In genomic region chr10:127514111-127514698, GRCm38 (mm10) we compare ENCODE assay signal across 9 mouse cellular contexts. TPM values are rescaled to one million over a fixed set of nuclear protein-coding genes. Genes with fewer than 3 reads are reported as not detected.
A peak's percentile ranks its signal among the peaks of the same experiment; 100 is the strongest.
DNase-seq lines count a peak whose midpoint lies in the region; ATAC-seq and TF ChIP-seq lines count a peak whose summit lies in the region.
"Had no signal": no experiment of that assay in that cellular context is flagged by ENCODE, and none has a peak within 500 bp of the region (broad histone marks: within the 10 kb centered on the region; RNA-seq: fewer than 3 reads in every experiment).

No protein-coding gene starts in this region.

- peaks cover 86% of the 10 kb centered on the region for H3K4me1 ChIP-seq in kidney, embryonic 15.5 days
- H3K4me1 ChIP-seq in forebrain, embryonic 11.5 days (replicated peaks; ENCODE audit: control insufficient read depth, insufficient read depth, low read length): peaks cover 58% of the 10 kb centered on the region
- peaks cover 23% of the 10 kb centered on the region for H3K4me1 ChIP-seq in intestine, postnatal 0 days (replicated peaks; ENCODE audit: control insufficient read depth, insufficient read depth, low read length)
- peaks cover 88% of the 10 kb centered on the region for H3K4me1 ChIP-seq in neural tube, embryonic 13.5 days (replicated peaks)

- WGBS in kidney, embryonic 15.5 days: 17% methylated on average over 13 of the region's 13 CpGs
- WGBS in forebrain, embryonic 11.5 days: 11% methylated on average over 13 of the region's 13 CpGs
- WGBS in intestine, postnatal 0 days: 36% methylated on average over 13 of the region's 13 CpGs
- WGBS in neural tube, embryonic 13.5 days: 11% methylated on average over 13 of the region's 13 CpGs

- H3K27ac ChIP-seq in kidney, embryonic 15.5 days: no peak overlapping the region
- H3K27ac ChIP-seq in forebrain, embryonic 11.5 days (ENCODE audit: low read depth, low read length): no peak overlapping the region
- H3K27ac ChIP-seq in intestine, postnatal 0 days (ENCODE audit: low read depth, low read length): no peak overlapping the region
- H3K27ac ChIP-seq in neural tube, embryonic 13.5 days (replicated peaks): peak overlapping the region; percentile 99
- H3K27ac ChIP-seq: macrophage had no signal

- no peak for ATAC-seq in kidney, embryonic 15.5 days (replicated peaks; ENCODE audit: low FRiP score)
- no peak for ATAC-seq in forebrain, embryonic 11.5 days (replicated peaks; ENCODE audit: low FRiP score)
- ATAC-seq in intestine, postnatal 0 days: no peak
- no peak for ATAC-seq in neural tube, embryonic 13.5 days (ENCODE audit: low read depth)

- peak overlapping the region; percentile 87 for H3K4me2 ChIP-seq in kidney, embryonic 15.5 days
- H3K4me2 ChIP-seq in forebrain, embryonic 11.5 days (ENCODE audit: low read depth, low read length, severe bottlenecking): peak overlapping the region; percentile 83; the same call in 1 of the 2 replicates
- peak overlapping the region; percentile 96; the same call in 1 of the 2 replicates for H3K4me2 ChIP-seq in intestine, postnatal 0 days (replicated peaks; ENCODE audit: low read depth)
- peak overlapping the region; percentile 83 for H3K4me2 ChIP-seq in neural tube, embryonic 13.5 days

- DNase-seq in kidney, postnatal 36 days: no peak
- DNase-seq in forebrain, embryonic 11.5 days (ENCODE audit: low spot score): peak; percentile 51
- no peak for DNase-seq in frontal cortex, adult 2 months (ENCODE audit: extremely low spot score in 1 of 2, low spot score in 1 of 2)
- DNase-seq in gastrocnemius, postnatal 25 days: no peak
- no peak for DNase-seq in kidney, postnatal 4 days

- peaks cover 88% of the 10 kb centered on the region for H3K27me3 ChIP-seq in kidney, embryonic 15.5 days
- H3K27me3 ChIP-seq in forebrain, embryonic 11.5 days (ENCODE audit: control insufficient read depth, insufficient read depth, low read length): peaks cover 56% of the 10 kb centered on the region
- H3K27me3 ChIP-seq in intestine, postnatal 0 days (replicated peaks; ENCODE audit: control insufficient read depth, insufficient read depth, low read length): peaks cover 45% of the 10 kb centered on the region
- H3K27me3 ChIP-seq in neural tube, embryonic 13.5 days: peaks cover 57% of the 10 kb centered on the region

- H3K9ac ChIP-seq in kidney, embryonic 15.5 days: no peak overlapping the region
- peak overlapping the region; percentile 24; the same call in 1 of the 2 replicates for H3K9ac ChIP-seq in forebrain, embryonic 11.5 days (ENCODE audit: low read length)
- H3K9ac ChIP-seq in intestine, postnatal 0 days (ENCODE audit: low read depth, low read length): no peak overlapping the region
- 0 out of 2 replicates have a peak overlapping the region, but pooled peaks have one; percentile 59 for H3K9ac ChIP-seq in neural tube, embryonic 13.5 days

- 0 out of 2 replicates have a peak overlapping the region, but pooled peaks have one; percentile 15 for H3K4me3 ChIP-seq in kidney, embryonic 15.5 days (replicated peaks)
- no peak overlapping the region for H3K4me3 ChIP-seq in forebrain, embryonic 11.5 days (ENCODE audit: low read depth, low read length)
- no peak overlapping the region; the same call in 1 of the 2 replicates for H3K4me3 ChIP-seq in intestine, postnatal 0 days (ENCODE audit: low read depth, low read length)
- H3K4me3 ChIP-seq in neural tube, embryonic 13.5 days: no peak overlapping the region

- no peak for TF ChIP-seq CTCF in intestine, postnatal 0 days (IDR thresholded peaks at IDR 0.05; ENCODE audit: low read depth)

- H3K9me3 ChIP-seq in kidney, embryonic 15.5 days (replicated peaks): no peaks in the 10 kb centered on the region
- H3K9me3 ChIP-seq in forebrain, embryonic 11.5 days (ENCODE audit: control insufficient read depth, low read length): no peaks in the 10 kb centered on the region
- H3K9me3 ChIP-seq in intestine, postnatal 0 days (ENCODE audit: control insufficient read depth): no peaks in the 10 kb centered on the region
- H3K9me3 ChIP-seq in neural tube, embryonic 13.5 days: no peaks in the 10 kb centered on the region

- peaks cover 20% of the 10 kb centered on the region for H3K36me3 ChIP-seq in kidney, embryonic 15.5 days
- peaks cover 9% of the 10 kb centered on the region for H3K36me3 ChIP-seq in forebrain, embryonic 11.5 days (ENCODE audit: control insufficient read depth, insufficient read depth, low read length)
- H3K36me3 ChIP-seq in intestine, postnatal 0 days (ENCODE audit: control insufficient read depth, insufficient read depth): peaks cover 16% of the 10 kb centered on the region
- peaks cover 15% of the 10 kb centered on the region for H3K36me3 ChIP-seq in neural tube, embryonic 13.5 days

RNA-seq across cellular contexts. Expression of gene Ndufa4l2, which starts 0.6 kb away (rescaled TPM):
- 51.2 and 72.2 TPM in 2 replicates for polyA plus RNA-seq in kidney, embryonic 15.5 days (2015; fragmentation: Nextera tagmentation; extraction: Ambion mirVana)
- polyA plus RNA-seq in forebrain, embryonic 11.5 days (2014; fragmentation: Nextera tagmentation; extraction: Ambion mirVana): 5.9 and 6.1 TPM in 2 replicates
- 19.9 and 21.9 TPM in 2 replicates for polyA plus RNA-seq in intestine, postnatal 0 days (2015; fragmentation: Nextera tagmentation; extraction: Ambion mirVana)
- polyA plus RNA-seq in neural tube, embryonic 13.5 days (2015; fragmentation: Nextera tagmentation; extraction: Ambion mirVana): 10.1 and 10.6 TPM in 2 replicates
- polyA plus RNA-seq in frontal cortex, adult 2 months (2012; rRNA removed): 10.3 and 10.8 TPM in 2 replicates
- total RNA-seq in gastrocnemius, postnatal 25 days (2021): 10 to 100 TPM; 11.4 to 15.1 TPM
- polyA plus RNA-seq: macrophage had no signal

RNA-seq across cellular contexts. Expression of gene Shmt2, which starts 8.0 kb away (rescaled TPM):
- 99.8 and 111 TPM in 2 replicates for polyA plus RNA-seq in kidney, embryonic 15.5 days (2015; fragmentation: Nextera tagmentation; extraction: Ambion mirVana)
- 112 and 123 TPM in 2 replicates for polyA plus RNA-seq in forebrain, embryonic 11.5 days (2014; fragmentation: Nextera tagmentation; extraction: Ambion mirVana)
- polyA plus RNA-seq in intestine, postnatal 0 days (2015; fragmentation: Nextera tagmentation; extraction: Ambion mirVana): 26.2 and 26.7 TPM in 2 replicates
- polyA plus RNA-seq in neural tube, embryonic 13.5 days (2015; fragmentation: Nextera tagmentation; extraction: Ambion mirVana): 52.4 and 53.0 TPM in 2 replicates
- 45.3 and 46.6 TPM in 2 replicates for polyA plus RNA-seq in frontal cortex, adult 2 months (2012; rRNA removed)
- 10 to 100 TPM; 24.9 to 26.6 TPM for total RNA-seq in gastrocnemius, postnatal 25 days (2021)

RNA-seq across cellular contexts. Expression of gene Stac3, which starts 12.7 kb away (rescaled TPM):
- 2.4 and 4.2 TPM in 2 replicates for polyA plus RNA-seq in kidney, embryonic 15.5 days (2015; fragmentation: Nextera tagmentation; extraction: Ambion mirVana)
- polyA plus RNA-seq in forebrain, embryonic 11.5 days (2014; fragmentation: Nextera tagmentation; extraction: Ambion mirVana): not detected in 2 replicates
- polyA plus RNA-seq in intestine, postnatal 0 days (2015; fragmentation: Nextera tagmentation; extraction: Ambion mirVana): 0.17 TPM in 1 of 2 replicates, not detected in the other
- 2.4 and 3.2 TPM in 2 replicates for polyA plus RNA-seq in neural tube, embryonic 13.5 days (2015; fragmentation: Nextera tagmentation; extraction: Ambion mirVana)
- 8.8 and 9.8 TPM in 2 replicates for polyA plus RNA-seq in frontal cortex, adult 2 months (2012; rRNA removed)
- 100 to 1,000 TPM; 308 to 367 TPM for total RNA-seq in gastrocnemius, postnatal 25 days (2021)

RNA-seq across cellular contexts. Expression of gene Nxph4, which starts 20.2 kb away (rescaled TPM):
- 1.7 and 3.3 TPM in 2 replicates for polyA plus RNA-seq in kidney, embryonic 15.5 days (2015; fragmentation: Nextera tagmentation; extraction: Ambion mirVana)
- polyA plus RNA-seq in forebrain, embryonic 11.5 days (2014; fragmentation: Nextera tagmentation; extraction: Ambion mirVana): 37.6 and 40.4 TPM in 2 replicates
- 2.9 and 4.5 TPM in 2 replicates for polyA plus RNA-seq in intestine, postnatal 0 days (2015; fragmentation: Nextera tagmentation; extraction: Ambion mirVana)
- 128 and 133 TPM in 2 replicates for polyA plus RNA-seq in neural tube, embryonic 13.5 days (2015; fragmentation: Nextera tagmentation; extraction: Ambion mirVana)
- 9.3 and 12.1 TPM in 2 replicates for polyA plus RNA-seq in frontal cortex, adult 2 months (2012; rRNA removed)
- under 1 TPM; 0.26 to 0.32 TPM for total RNA-seq in gastrocnemius, postnatal 25 days (2021)
- polyA plus RNA-seq: macrophage had no signal

Comparison
In these comparisons a context has a peak if more than half of its experiments do, and no peak if none do; other contexts are left out.
1. H3K9ac ChIP-seq: peak in forebrain, embryonic 11.5 days (single experiment) and neural tube, embryonic 13.5 days (single experiment); none in kidney, embryonic 15.5 days (single experiment) and intestine, postnatal 0 days (single experiment).
2. Peak in every context shown above with its lines, with median percentiles within 50 percentile points of each other: H3K4me2 ChIP-seq.